Mouse (Mus musculus) cortical plate, adult 2 months (tissue): ENCODE measurements around the gene Olfml3.

Experiments
- CTCF ChIP-seq: fragments of 200-500 bp; IDR thresholded peaks from 2 replicates; pipeline ENCODE4 v1.5.1; 2011; ENCODE audit warnings: mild to moderate bottlenecking, control low read depth, low read length; ENCODE audit not compliant: insufficient read depth; ENCODE audit errors: extremely low read depth
- POLR2A ChIP-seq: fragments of 200-500 bp; IDR thresholded peaks from 2 replicates; pipeline ENCODE4 v1.6.1; 2011; ENCODE audit warnings: mild to moderate bottlenecking, low read length, control low read depth; ENCODE audit not compliant: insufficient read depth; ENCODE audit errors: extremely low read depth

DNA sequence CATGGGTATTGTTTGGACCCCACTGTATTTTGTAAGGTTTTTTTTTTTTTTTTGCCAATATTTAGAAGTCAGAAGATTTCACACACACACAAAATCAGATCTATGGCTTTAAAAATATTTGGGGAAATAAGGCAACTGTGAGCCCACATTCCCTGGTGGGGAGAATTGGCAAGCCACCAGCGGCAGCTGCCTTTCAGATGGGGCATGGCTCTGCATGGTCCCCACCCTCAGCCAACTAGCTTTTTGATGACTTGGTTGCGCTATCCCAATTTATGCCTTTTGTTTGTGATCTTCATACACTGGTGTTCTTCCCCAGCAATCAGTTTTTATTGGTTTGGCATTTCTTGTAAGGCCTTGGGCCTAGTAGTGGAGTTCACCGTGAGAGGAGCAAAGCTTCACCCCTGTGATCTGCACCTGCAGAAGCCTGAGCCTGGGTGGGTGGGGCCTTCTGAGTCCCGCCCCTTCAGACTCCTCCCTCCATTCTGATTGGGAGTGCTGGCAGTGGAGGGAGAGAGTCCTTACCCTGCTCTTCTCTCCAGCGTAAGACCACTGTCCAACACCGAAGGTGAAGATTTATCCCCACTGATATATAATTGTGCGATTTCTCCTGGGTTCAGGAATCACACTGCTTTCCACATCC is 23.4 kb downstream of the Olfml3 start:
- TF ChIP-seq CTCF (no peak), POLR2A (no peak)
